Mouse (Mus musculus): ENCODE measurements at regions not wholly inside any gene's neighbourhood (a gene's known extent, or its start where the extent isn't known, plus 50 kb on each side); places are given as distances from the start of the nearest gene placed in this dataset.

- H3K36me3 ChIP-seq (ENCODE audit: control insufficient read depth, insufficient read depth, low read length): no peaks in the 10 kb centered on the region
- DNase-seq (ENCODE audit: low spot score) (no peak), ATAC-seq (ENCODE audit: low FRiP score, low read depth) (no peak)
- no peaks in the 10 kb centered on the region for H3K9me3 ChIP-seq (ENCODE audit: control insufficient read depth, low read length)
- 52% methylated on average over 10 of the region's 10 CpGs for WGBS
- H3K4me3 ChIP-seq (replicated peaks; ENCODE audit: low read length): no peak overlapping the region
- no peaks in the 10 kb centered on the region for H3K4me1 ChIP-seq (ENCODE audit: control insufficient read depth, insufficient read depth, low read length)
- H3K4me2 ChIP-seq (replicated peaks; ENCODE audit: low read depth, low read length, severe bottlenecking): no peak overlapping the region
- H3K27me3 ChIP-seq (ENCODE audit: control insufficient read depth, insufficient read depth, low read length): no peaks in the 10 kb centered on the region
- no peak overlapping the region for H3K9ac ChIP-seq (ENCODE audit: low read depth, low read length, severe bottlenecking)
- no peak overlapping the region for H3K27ac ChIP-seq (replicated peaks; ENCODE audit: low read depth, low read length)
- TF ChIP-seq POLR2A (IDR thresholded peaks at IDR 0.05; ENCODE audit: borderline replicate concordance, extremely low read depth, insufficient read depth, insufficient read length): no peak
These were observed 409.8 kb downstream of the Sox2 start for GRCm38 (mm10) chr3:35060042-35060441.

GRCm38 (mm10) chr3:35066824-35067223, 416.6 kb downstream of the Sox2 start:
- DNase-seq (ENCODE audit: low spot score) (no peak), ATAC-seq (ENCODE audit: low FRiP score, low read depth) (no peak)
- WGBS: 51% methylated on average over 9 of the region's 9 CpGs
- no peaks in the 10 kb centered on the region for H3K4me1 ChIP-seq (ENCODE audit: control insufficient read depth, insufficient read depth, low read length)
- no peaks in the 10 kb centered on the region for H3K36me3 ChIP-seq (ENCODE audit: control insufficient read depth, insufficient read depth, low read length)
- TF ChIP-seq POLR2A (IDR thresholded peaks at IDR 0.05; ENCODE audit: borderline replicate concordance, extremely low read depth, insufficient read depth, insufficient read length): no peak
- no peak overlapping the region for H3K27ac ChIP-seq (replicated peaks; ENCODE audit: low read depth, low read length)
- H3K9ac ChIP-seq (ENCODE audit: low read depth, low read length, severe bottlenecking): no peak overlapping the region
- no peaks in the 10 kb centered on the region for H3K27me3 ChIP-seq (ENCODE audit: control insufficient read depth, insufficient read depth, low read length)
- no peak overlapping the region for H3K4me2 ChIP-seq (replicated peaks; ENCODE audit: low read depth, low read length, severe bottlenecking)
- H3K9me3 ChIP-seq (ENCODE audit: control insufficient read depth, low read length): no peaks in the 10 kb centered on the region
- no peak overlapping the region for H3K4me3 ChIP-seq (replicated peaks; ENCODE audit: low read length)

GRCm38 (mm10) chr3:35068586-35068985, 418.4 kb downstream of the Sox2 start:
- ATAC-seq (ENCODE audit: low FRiP score, low read depth): no peak
- H3K9ac ChIP-seq (ENCODE audit: low read depth, low read length, severe bottlenecking): no peak overlapping the region
- 81% methylated on average over 8 of the region's 8 CpGs for WGBS

GRCm38 (mm10) chr3:35071046-35071445, 420.8 kb downstream of the Sox2 start:
- H3K9me3 ChIP-seq (ENCODE audit: control insufficient read depth, low read length): no peaks in the 10 kb centered on the region
- no peak for TF ChIP-seq POLR2A (IDR thresholded peaks at IDR 0.05; ENCODE audit: borderline replicate concordance, extremely low read depth, insufficient read depth, insufficient read length)
- no peak overlapping the region for H3K27ac ChIP-seq (replicated peaks; ENCODE audit: low read depth, low read length)
- ATAC-seq (ENCODE audit: low FRiP score, low read depth) (no peak), DNase-seq (ENCODE audit: low spot score) (no peak)
- no peaks in the 10 kb centered on the region for H3K4me1 ChIP-seq (ENCODE audit: control insufficient read depth, insufficient read depth, low read length)
- WGBS: 73% methylated on average over 2 of the region's 2 CpGs
- H3K9ac ChIP-seq (ENCODE audit: low read depth, low read length, severe bottlenecking): no peak overlapping the region
- H3K4me2 ChIP-seq (replicated peaks; ENCODE audit: low read depth, low read length, severe bottlenecking): no peak overlapping the region
- H3K27me3 ChIP-seq (ENCODE audit: control insufficient read depth, insufficient read depth, low read length): no peaks in the 10 kb centered on the region
- no peaks in the 10 kb centered on the region for H3K36me3 ChIP-seq (ENCODE audit: control insufficient read depth, insufficient read depth, low read length)
- no peak overlapping the region for H3K4me3 ChIP-seq (replicated peaks; ENCODE audit: low read length)

More at GRCm38 (mm10) chr3:35068586-35068985, 418.4 kb downstream of the Sox2 start:
- H3K4me2 ChIP-seq (replicated peaks; ENCODE audit: low read depth, low read length, severe bottlenecking): no peak overlapping the region
- H3K36me3 ChIP-seq (ENCODE audit: control insufficient read depth, insufficient read depth, low read length): no peaks in the 10 kb centered on the region
- DNase-seq (ENCODE audit: low spot score): no peak
- no peaks in the 10 kb centered on the region for H3K27me3 ChIP-seq (ENCODE audit: control insufficient read depth, insufficient read depth, low read length)
- no peaks in the 10 kb centered on the region for H3K4me1 ChIP-seq (ENCODE audit: control insufficient read depth, insufficient read depth, low read length)
- TF ChIP-seq POLR2A (IDR thresholded peaks at IDR 0.05; ENCODE audit: borderline replicate concordance, extremely low read depth, insufficient read depth, insufficient read length): no peak
- no peak overlapping the region for H3K4me3 ChIP-seq (replicated peaks; ENCODE audit: low read length)
- H3K9me3 ChIP-seq (ENCODE audit: control insufficient read depth, low read length): no peaks in the 10 kb centered on the region
- H3K27ac ChIP-seq (replicated peaks; ENCODE audit: low read depth, low read length): no peak overlapping the region

GRCm38 (mm10) chr3:35079887-35080286, 429.7 kb downstream of the Sox2 start:
- H3K4me1 ChIP-seq (ENCODE audit: control insufficient read depth, insufficient read depth, low read length): 0 out of 2 replicates have a peak, but pooled peaks cover 6% of the 10 kb centered on the region
- no peak for DNase-seq (ENCODE audit: low spot score)
- ATAC-seq (ENCODE audit: low FRiP score, low read depth): no peak
- no peak for TF ChIP-seq POLR2A (IDR thresholded peaks at IDR 0.05; ENCODE audit: borderline replicate concordance, extremely low read depth, insufficient read depth, insufficient read length)
- no peak overlapping the region for H3K4me2 ChIP-seq (replicated peaks; ENCODE audit: low read depth, low read length, severe bottlenecking)
- no peak overlapping the region for H3K4me3 ChIP-seq (replicated peaks; ENCODE audit: low read length)
- no peaks in the 10 kb centered on the region for H3K36me3 ChIP-seq (ENCODE audit: control insufficient read depth, insufficient read depth, low read length)
- no peak overlapping the region for H3K9ac ChIP-seq (ENCODE audit: low read depth, low read length, severe bottlenecking)
- no peak overlapping the region for H3K27ac ChIP-seq (replicated peaks; ENCODE audit: low read depth, low read length)
- H3K27me3 ChIP-seq (ENCODE audit: control insufficient read depth, insufficient read depth, low read length): no peaks in the 10 kb centered on the region
- no peaks in the 10 kb centered on the region for H3K9me3 ChIP-seq (ENCODE audit: control insufficient read depth, low read length)
- WGBS: 66% methylated on average over 5 of the region's 5 CpGs

Measured in limb, embryonic 14.5 days (tissue).